Mouse (Mus musculus) liver, postnatal 0 days (tissue): ENCODE measurements at regions not wholly inside any gene's neighbourhood (a gene's known extent, or its start where the extent isn't known, plus 50 kb on each side); places are given as distances from the start of the nearest gene placed in this dataset.

Experiments
- ATAC-seq: fragments of 200-750 bp; cut with Nextera tagmentation; 2 replicates; pipeline ENCODE4 v1.8.0; 2017; ENCODE audit warnings: mild to moderate bottlenecking, moderate library complexity
- DNase-seq: peaks from one replicate; pipeline ENCODE4 v3.0.0-alpha.2; 2016
- H3K27ac ChIP-seq: fragments of 300-500 bp; sonication (generic); 2 replicates; pipeline ENCODE4 v1.5.1; 2014; ENCODE audit warnings: antibody characterized with exemption, moderate library complexity, mild to moderate bottlenecking, low read depth
- H3K27me3 ChIP-seq: fragments of 300-500 bp; sonication (generic); 2 replicates; pipeline ENCODE4 v1.6.1; 2014; ENCODE audit warnings: low read length, control low read depth, mixed read lengths; ENCODE audit not compliant: insufficient read depth
- H3K36me3 ChIP-seq: fragments of 300-500 bp; sonication (generic); replicated peaks from 2 replicates; pipeline ENCODE4 v1.6.1; 2014; ENCODE audit warnings: mild to moderate bottlenecking, control low read depth, low read length, moderate library complexity, mixed read lengths; ENCODE audit not compliant: insufficient read depth
- H3K4me1 ChIP-seq: fragments of 300-500 bp; sonication (generic); 2 replicates; pipeline ENCODE4 v1.6.1; 2014; ENCODE audit warnings: antibody characterized with exemption, mild to moderate bottlenecking, control low read depth; ENCODE audit not compliant: insufficient read depth
- H3K4me2 ChIP-seq: fragments of 300-500 bp; sonication (generic); 2 replicates; pipeline ENCODE4 v1.6.1; 2014; ENCODE audit warnings: low read depth, mild to moderate bottlenecking, low read length, moderate library complexity, mixed read lengths
- H3K4me3 ChIP-seq: fragments of 300-500 bp; sonication (generic); 2 replicates; pipeline ENCODE4 v1.5.1; 2014; ENCODE audit warnings: low read depth, low read length
- H3K9ac ChIP-seq: fragments of 300-500 bp; sonication (generic); replicated peaks from 2 replicates; pipeline ENCODE4 v1.6.1; 2014; ENCODE audit warnings: mild to moderate bottlenecking, moderate library complexity
- H3K9me3 ChIP-seq: fragments of 300-500 bp; sonication (generic); 2 replicates; pipeline ENCODE4 v1.6.1; 2016; ENCODE audit warnings: mild to moderate bottlenecking, control low read depth, low read length, mixed read lengths
- CTCF ChIP-seq: sonication (generic); IDR thresholded peaks from 2 replicates; pipeline ENCODE4 v1.5.1; 2016; ENCODE audit warnings: antibody characterized with exemption, low read depth
- EP300 ChIP-seq: IDR thresholded peaks from 2 replicates; pipeline ENCODE4 v1.6.1; 2016; ENCODE audit warnings: antibody characterized with exemption, low read depth, mild to moderate bottlenecking
- WGBS: fragments of 180-500 bp; shearing (Covaris S2); extraction: QIAGEN DNeasy Blood & Tissue Kit; methylation state at CpG from one replicate; pipeline ENCODE4 v1.1.7; 2014; ENCODE audit not compliant: insufficient replicate concordance; 5-methylcytosine and 5-hydroxymethylcytosine counted together

GRCm38 (mm10) chr15:61109429-61110128 lies 186.8 kb upstream of the A1bg start:
- no peak overlapping the region for H3K4me2 ChIP-seq
- WGBS: 19% methylated on average over 4 of the region's 4 CpGs
- DNase-seq (no peak), ATAC-seq (no peak)
- no peaks in the 10 kb centered on the region for H3K27me3 ChIP-seq
- H3K4me1 ChIP-seq: no peaks in the 10 kb centered on the region
- H3K36me3 ChIP-seq: no peaks in the 10 kb centered on the region
- no peaks in the 10 kb centered on the region for H3K9me3 ChIP-seq
- no peak overlapping the region for H3K9ac ChIP-seq
- no peak overlapping the region for H3K27ac ChIP-seq
- H3K4me3 ChIP-seq: no peak overlapping the region
- TF ChIP-seq EP300 (no peak), CTCF (no peak)

- no peak overlapping the region for H3K4me3 ChIP-seq
- H3K9ac ChIP-seq: no peak overlapping the region
- no peak for ATAC-seq
- no peaks in the 10 kb centered on the region for H3K9me3 ChIP-seq
- peaks cover 3% of the 10 kb centered on the region; the same call in 1 of the 2 replicates for H3K4me1 ChIP-seq
- WGBS: 74% methylated on average over 2 of the region's 2 CpGs
- no peaks in the 10 kb centered on the region for H3K36me3 ChIP-seq
- no peak overlapping the region for H3K4me2 ChIP-seq
- H3K27me3 ChIP-seq: no peaks in the 10 kb centered on the region
- TF ChIP-seq CTCF: no peak
- no peak for TF ChIP-seq EP300
- DNase-seq: no peak
- H3K27ac ChIP-seq: no peak overlapping the region
These were observed 186.1 kb upstream of the A1bg start for GRCm38 (mm10) chr15:61108957-61109356.

GRCm38 (mm10) chr15:61102421-61103412 lies 179.9 kb upstream of the A1bg start:
- Histone ChIP-seq H3K4me2 (no peak overlapping the region), H3K4me3 (no peak overlapping the region), H3K27me3 (no peaks in the 10 kb centered on the region), H3K36me3 (no peaks in the 10 kb centered on the region), H3K4me1 (peaks cover 9% of the 10 kb centered on the region), H3K9ac (no peak overlapping the region), H3K9me3 (no peaks in the 10 kb centered on the region), H3K27ac (no peak overlapping the region)
- WGBS: 52% methylated on average over 7 of the region's 7 CpGs
- ATAC-seq (no peak), DNase-seq (peak; percentile 18)
- TF ChIP-seq EP300 (no peak), CTCF (peak; percentile 70)

- 39% methylated on average over 4 of the region's 4 CpGs for WGBS
- TF ChIP-seq CTCF: no peak
- peak; percentile 60; the same call in 1 of the 2 replicates for TF ChIP-seq EP300
- Histone ChIP-seq H3K27me3 (no peaks in the 10 kb centered on the region), H3K4me1 (peaks cover 9% of the 10 kb centered on the region), H3K9ac (no peak overlapping the region), H3K4me2 (no peak overlapping the region), H3K36me3 (no peaks in the 10 kb centered on the region), H3K4me3 (no peak overlapping the region), H3K9me3 (no peaks in the 10 kb centered on the region), H3K27ac (peak overlapping the region; percentile 16; the same call in 1 of the 2 replicates)
- DNase-seq: peak; percentile 18
- ATAC-seq: peak; percentile 91
These were observed 178.0 kb upstream of the A1bg start for GRCm38 (mm10) chr15:61100807-61101206.

- 19% methylated on average over 1 of the region's 1 CpGs for WGBS
- peaks cover 6% of the 10 kb centered on the region for H3K4me1 ChIP-seq
- H3K27me3 ChIP-seq: no peaks in the 10 kb centered on the region
- H3K36me3 ChIP-seq: no peaks in the 10 kb centered on the region
- no peak for TF ChIP-seq EP300
- TF ChIP-seq CTCF: no peak
- no peak overlapping the region for H3K9ac ChIP-seq
- DNase-seq (no peak), ATAC-seq (no peak)
- no peak overlapping the region for H3K27ac ChIP-seq
- H3K4me2 ChIP-seq: no peak overlapping the region
- no peaks in the 10 kb centered on the region for H3K9me3 ChIP-seq
- no peak overlapping the region for H3K4me3 ChIP-seq
These were observed 176.2 kb upstream of the A1bg start for GRCm38 (mm10) chr15:61098968-61099367.

- no peak overlapping the region for H3K4me3 ChIP-seq
- H3K27ac ChIP-seq: no peak overlapping the region
- ATAC-seq: no peak
- no peak for DNase-seq
- H3K27me3 ChIP-seq: no peaks in the 10 kb centered on the region
- no peak overlapping the region for H3K4me2 ChIP-seq
- no peak overlapping the region for H3K9ac ChIP-seq
- no peaks in the 10 kb centered on the region for H3K9me3 ChIP-seq
- H3K36me3 ChIP-seq: no peaks in the 10 kb centered on the region
- H3K4me1 ChIP-seq: peaks cover 6% of the 10 kb centered on the region
- no peak for TF ChIP-seq CTCF
- no peak for TF ChIP-seq EP300
These were observed 175.7 kb upstream of the A1bg start for GRCm38 (mm10) chr15:61098519-61098918.
